25 mouse cellular contexts compared by ENCODE assay signal in genomic region chr3:89877129-89877528, GRCm38 (mm10). TPM values are rescaled to one million over a fixed set of nuclear protein-coding genes. Genes with fewer than 3 reads are reported as not detected.
DNase-seq lines count a peak whose midpoint lies in the region; ATAC-seq lines count a peak whose summit lies in the region.
"Had no signal": no experiment of that assay in that cellular context is flagged by ENCODE, and none has a peak within 500 bp of the region (broad histone marks: within the 10 kb centered on the region; RNA-seq: fewer than 3 reads in every experiment).

No protein-coding gene starts in this region.

- H3K9ac ChIP-seq in liver, embryonic 13.5 days: peak overlapping the region; percentile 23; the same call in 1 of the 2 replicates
- H3K9ac ChIP-seq in liver, embryonic 11.5 days (ENCODE audit: low read depth, low read length): no peak overlapping the region
- H3K9ac ChIP-seq: embryonic facial prominence, embryonic 12.5 days; forebrain, embryonic 15.5 days; hindbrain, embryonic 15.5 days; lung, embryonic 15.5 days had no signal

- H3K4me2 ChIP-seq in liver, embryonic 13.5 days: no peak overlapping the region
- no peak overlapping the region for H3K4me2 ChIP-seq in liver, embryonic 11.5 days
- H3K4me2 ChIP-seq: embryonic facial prominence, embryonic 12.5 days; forebrain, embryonic 15.5 days; hindbrain, embryonic 15.5 days; lung, embryonic 15.5 days had no signal

- peak; percentile 17 to 24 for DNase-seq in cerebellum, adult 18-20 months
- no peak for DNase-seq in cerebellum, adult 8-10 months
- DNase-seq in liver, embryonic 13.5 days: no peak
- DNase-seq in liver, embryonic 11.5 days (ENCODE audit: low spot score): no peak
- DNase-seq in cerebellum, adult 9-10 months: peak; percentile 26
- peak; percentile 44 for DNase-seq in induced T-regulatory cell, adult 2 months (ENCODE audit: low read depth)
- no peak for DNase-seq in layer of hippocampus, postnatal 25 days (ENCODE audit: extremely low spot score in 1 of 2, low spot score in 1 of 2)
- DNase-seq in frontal cortex, postnatal 10 days (ENCODE audit: low spot score in 2 of 2): no peak
- DNase-seq: adrenal gland, postnatal 14 days; embryo, embryonic 11 days; gastrocnemius, adult 2 months; heart, postnatal 14 days; kidney, adult 8-10 months; midbrain, embryonic 14.5 days; right cerebral cortex, postnatal 14 days; thymus, adult 18-20 months; thymus, postnatal 25 days had no signal

- H3K4me3 ChIP-seq in liver, embryonic 13.5 days (replicated peaks): no peak overlapping the region
- no peak overlapping the region for H3K4me3 ChIP-seq in liver, embryonic 11.5 days (ENCODE audit: low read depth, low read length)
- H3K4me3 ChIP-seq: embryonic facial prominence, embryonic 12.5 days; forebrain, embryonic 15.5 days; gastrocnemius, adult 2 months; heart, adult 2 months; hindbrain, embryonic 10.5 days; hindbrain, embryonic 15.5 days; lung, embryonic 15.5 days had no signal

- 0 out of 2 replicates have a peak, but pooled peaks cover 5% of the 10 kb centered on the region for H3K36me3 ChIP-seq in liver, embryonic 13.5 days
- H3K36me3 ChIP-seq in liver, embryonic 11.5 days (ENCODE audit: control insufficient read depth, insufficient read depth, low read length): no peaks in the 10 kb centered on the region
- H3K36me3 ChIP-seq: embryonic facial prominence, embryonic 12.5 days; forebrain, embryonic 15.5 days; hindbrain, embryonic 10.5 days; hindbrain, embryonic 15.5 days; lung, embryonic 15.5 days had no signal

- peak overlapping the region; percentile 34; the same call in 1 of the 2 replicates for H3K27ac ChIP-seq in liver, embryonic 13.5 days
- H3K27ac ChIP-seq in liver, embryonic 11.5 days (ENCODE audit: low read depth, low read length): no peak overlapping the region
- H3K27ac ChIP-seq: embryonic facial prominence, embryonic 12.5 days; forebrain, embryonic 15.5 days; gastrocnemius, adult 2 months; heart, adult 2 months; hindbrain, embryonic 10.5 days; hindbrain, embryonic 15.5 days; kidney, postnatal 0 days; lung, embryonic 15.5 days had no signal

- peaks cover 88% of the 10 kb centered on the region for H3K4me1 ChIP-seq in liver, embryonic 13.5 days (replicated peaks)
- peaks cover 8% of the 10 kb centered on the region for H3K4me1 ChIP-seq in liver, embryonic 11.5 days (replicated peaks; ENCODE audit: control insufficient read depth, insufficient read depth, low read length)
- H3K4me1 ChIP-seq: embryonic facial prominence, embryonic 12.5 days; hindbrain, embryonic 15.5 days had no signal

- H3K27me3 ChIP-seq in liver, embryonic 13.5 days: no peaks in the 10 kb centered on the region
- H3K27me3 ChIP-seq in liver, embryonic 11.5 days (replicated peaks; ENCODE audit: control insufficient read depth, insufficient read depth, low read length): no peaks in the 10 kb centered on the region
- H3K27me3 ChIP-seq: embryonic facial prominence, embryonic 12.5 days; forebrain, embryonic 15.5 days; hindbrain, embryonic 15.5 days; lung, embryonic 15.5 days had no signal

- H3K9me3 ChIP-seq in liver, embryonic 13.5 days (replicated peaks): 0 out of 2 replicates have a peak, but pooled peaks cover 7% of the 10 kb centered on the region
- no peaks in the 10 kb centered on the region for H3K9me3 ChIP-seq in liver, embryonic 11.5 days (ENCODE audit: control insufficient read depth, low read length)
- H3K9me3 ChIP-seq: embryonic facial prominence, embryonic 12.5 days; forebrain, embryonic 15.5 days; hindbrain, embryonic 15.5 days; lung, embryonic 15.5 days had no signal

- no peak for ATAC-seq in liver, embryonic 13.5 days (ENCODE audit: low read depth)
- no peak for ATAC-seq in liver, embryonic 11.5 days (replicated peaks; ENCODE audit: low FRiP score)
- ATAC-seq: forebrain, embryonic 15.5 days had no signal

- WGBS in liver, embryonic 13.5 days (ENCODE audit: insufficient replicate concordance): 88% methylated on average over 8 of the region's 8 CpGs
- 82% methylated on average over 8 of the region's 8 CpGs for WGBS in liver, embryonic 11.5 days

RNA-seq across cellular contexts. Expression of gene Il6ra, which starts 35.9 kb away (rescaled TPM):
- polyA plus RNA-seq in liver, embryonic 13.5 days (2015; fragmentation: Nextera tagmentation; extraction: Ambion mirVana): 1.9 and 2.2 TPM in 2 replicates
- polyA plus RNA-seq in liver, embryonic 11.5 days (2014; fragmentation: Nextera tagmentation; extraction: Ambion mirVana): 0.71 and 1.0 TPM in 2 replicates
- total RNA-seq in layer of hippocampus, postnatal 25 days (2021): 1 to 10 TPM; 4.9 to 5.6 TPM

RNA-seq across cellular contexts. Expression of gene She, which starts 46.0 kb away (rescaled TPM):
- 1.0 and 1.1 TPM in 2 replicates for polyA plus RNA-seq in liver, embryonic 13.5 days (2015; fragmentation: Nextera tagmentation; extraction: Ambion mirVana)
- polyA plus RNA-seq in liver, embryonic 11.5 days (2014; fragmentation: Nextera tagmentation; extraction: Ambion mirVana): 3.2 and 3.9 TPM in 2 replicates
- 1 to 10 TPM; 2.7 to 3.1 TPM for total RNA-seq in layer of hippocampus, postnatal 25 days (2021)
- total RNA-seq: monocyte, adult 5-6 weeks had no signal

Comparison
In these comparisons a context has a peak if more than half of its experiments do, and no peak if none do; other contexts are left out.
1. DNase-seq: peak in cerebellum, adult 18-20 months (2 of 2), cerebellum, adult 9-10 months (single experiment) and induced T-regulatory cell, adult 2 months (single experiment); none in cerebellum, adult 8-10 months (single experiment), liver, embryonic 13.5 days (single experiment), liver, embryonic 11.5 days (single experiment), layer of hippocampus, postnatal 25 days (0 of 2) and frontal cortex, postnatal 10 days (0 of 2).